Mouse (Mus musculus) forebrain, embryonic 13.5 days (tissue): ENCODE measurements around the gene Aven. TPM values are rescaled to one million over a fixed set of nuclear protein-coding genes. Genes with fewer than 3 reads are reported as not detected.

Experiments used
- ATAC-seq: fragments of 200-750 bp; cut with Nextera tagmentation; 2 replicates; pipeline ENCODE4 v1.8.0; 2017
- H3K27ac ChIP-seq: fragments of 300-500 bp; sonication (generic); 2 replicates; pipeline ENCODE4 v1.5.1; 2015; ENCODE audit warnings: inconsistent platforms, mild to moderate bottlenecking, moderate library complexity
- H3K27me3 ChIP-seq: fragments of 300-500 bp; sonication (generic); 2 replicates; pipeline ENCODE4 v1.6.1; 2015; ENCODE audit warnings: mild to moderate bottlenecking, inconsistent platforms
- H3K36me3 ChIP-seq: fragments of 300-500 bp; sonication (generic); 2 replicates; pipeline ENCODE4 v1.6.1; 2015; ENCODE audit warnings: mild to moderate bottlenecking, inconsistent platforms; ENCODE audit not compliant: poor library complexity, severe bottlenecking
- H3K4me1 ChIP-seq: fragments of 300-500 bp; sonication (generic); 2 replicates; pipeline ENCODE4 v1.6.1; 2015; ENCODE audit warnings: inconsistent platforms
- H3K4me2 ChIP-seq: fragments of 300-500 bp; sonication (generic); 2 replicates; pipeline ENCODE4 v1.6.1; 2015; ENCODE audit warnings: inconsistent platforms, mild to moderate bottlenecking, moderate library complexity
- H3K4me3 ChIP-seq: fragments of 300-500 bp; sonication (generic); 2 replicates; pipeline ENCODE4 v1.5.1; 2015; ENCODE audit warnings: mild to moderate bottlenecking, inconsistent platforms
- H3K9ac ChIP-seq: fragments of 300-500 bp; sonication (generic); 2 replicates; pipeline ENCODE4 v1.6.1; 2015; ENCODE audit warnings: mild to moderate bottlenecking, inconsistent platforms
- H3K9me3 ChIP-seq: fragments of 300-500 bp; sonication (generic); replicated peaks from 2 replicates; pipeline ENCODE4 v1.6.1; 2016; ENCODE audit warnings: inconsistent platforms
- WGBS: fragments of 180-500 bp; shearing (Covaris S2); methylation state at CpG from one replicate; pipeline ENCODE4 v1.1.7; 2015; 5-methylcytosine and 5-hydroxymethylcytosine counted together
- polyA plus RNA-seq: library from polyadenylated mRNA; unstranded; fragments of >200 nt; fragmentation: Nextera tagmentation; extraction: Ambion mirVana; gene quantifications from 2 replicates; pipeline ENCODE4 v1.2.1, GENCODE M21; 2015

Gene Aven
- polyA plus RNA-seq, 1 experiment from 2014 or later: 4.4 TPM

- peak; percentile 36; the same call in 1 of the 2 replicates for ATAC-seq
- H3K4me2 ChIP-seq: no peak overlapping the region
Measured at GRCm38 (mm10) chr2:112591451-112591871, 98.7 kb downstream of the Aven start.

GRCm38 (mm10) chr2:112593322-112593721 lies 100.6 kb downstream of the Aven start:
- Histone ChIP-seq H3K4me1 (peaks cover 4% of the 10 kb centered on the region; the same call in 1 of the 2 replicates), H3K4me3 (no peak overlapping the region), H3K36me3 (no peaks in the 10 kb centered on the region), H3K9me3 (no peaks in the 10 kb centered on the region), H3K4me2 (no peak overlapping the region), H3K27ac (no peak overlapping the region), H3K27me3 (no peaks in the 10 kb centered on the region), H3K9ac (no peak overlapping the region)
- no peak for ATAC-seq
- WGBS: 70% methylated on average over 2 of the region's 2 CpGs

More at GRCm38 (mm10) chr2:112591451-112591871, 98.7 kb downstream of the Aven start:
- Histone ChIP-seq H3K27me3 (no peaks in the 10 kb centered on the region), H3K4me3 (no peak overlapping the region), H3K9me3 (no peaks in the 10 kb centered on the region), H3K9ac (no peak overlapping the region), H3K36me3 (no peaks in the 10 kb centered on the region), H3K27ac (peak overlapping the region; percentile 44), H3K4me1 (peaks cover 4% of the 10 kb centered on the region; the same call in 1 of the 2 replicates)
- WGBS: 23% methylated on average over 6 of the region's 6 CpGs

- no peak overlapping the region for H3K4me2 ChIP-seq
Measured at GRCm38 (mm10) chr2:112593781-112594180, 101.0 kb downstream of the Aven start.

GRCm38 (mm10) chr2:112595807-112596206 lies 103.0 kb downstream of the Aven start:
- H3K9me3 ChIP-seq: no peaks in the 10 kb centered on the region
- no peak overlapping the region for H3K27ac ChIP-seq
- WGBS: 77% methylated on average over 3 of the region's 3 CpGs

More at GRCm38 (mm10) chr2:112593781-112594180, 101.0 kb downstream of the Aven start:
- no peaks in the 10 kb centered on the region for H3K36me3 ChIP-seq
- no peak overlapping the region for H3K27ac ChIP-seq
- WGBS: 91% methylated on average over 2 of the region's 2 CpGs
- no peaks in the 10 kb centered on the region for H3K9me3 ChIP-seq
- peaks cover 4% of the 10 kb centered on the region; the same call in 1 of the 2 replicates for H3K4me1 ChIP-seq
- H3K27me3 ChIP-seq: no peaks in the 10 kb centered on the region
- ATAC-seq: peak; percentile 41; the same call in 1 of the 2 replicates
- no peak overlapping the region for H3K4me3 ChIP-seq
- H3K9ac ChIP-seq: no peak overlapping the region

GRCm38 (mm10) chr2:112596415-112596814 lies 103.7 kb downstream of the Aven start:
- no peak overlapping the region for H3K9ac ChIP-seq
- ATAC-seq: no peak
- 73% methylated on average over 5 of the region's 5 CpGs for WGBS

More at GRCm38 (mm10) chr2:112595807-112596206, 103.0 kb downstream of the Aven start:
- Histone ChIP-seq H3K4me1 (peaks cover 4% of the 10 kb centered on the region; the same call in 1 of the 2 replicates), H3K27me3 (no peaks in the 10 kb centered on the region), H3K4me2 (no peak overlapping the region), H3K36me3 (no peaks in the 10 kb centered on the region), H3K4me3 (no peak overlapping the region), H3K9ac (no peak overlapping the region)
- ATAC-seq: no peak

GRCm38 (mm10) chr2:112597064-112597463 lies 104.3 kb downstream of the Aven start:
- ATAC-seq: no peak
- no peak overlapping the region for H3K27ac ChIP-seq
- no peaks in the 10 kb centered on the region for H3K4me1 ChIP-seq
- no peak overlapping the region for H3K4me2 ChIP-seq
- no peaks in the 10 kb centered on the region for H3K9me3 ChIP-seq
- H3K27me3 ChIP-seq: no peaks in the 10 kb centered on the region
- no peak overlapping the region for H3K4me3 ChIP-seq
- WGBS: 87% methylated on average over 1 of the region's 1 CpGs
- no peak overlapping the region for H3K9ac ChIP-seq
- no peaks in the 10 kb centered on the region for H3K36me3 ChIP-seq

More at GRCm38 (mm10) chr2:112596415-112596814, 103.7 kb downstream of the Aven start:
- H3K27me3 ChIP-seq: no peaks in the 10 kb centered on the region
- no peaks in the 10 kb centered on the region for H3K36me3 ChIP-seq
- no peak overlapping the region for H3K27ac ChIP-seq
- no peak overlapping the region for H3K4me3 ChIP-seq
- H3K9me3 ChIP-seq: no peaks in the 10 kb centered on the region
- peaks cover 3% of the 10 kb centered on the region; the same call in 1 of the 2 replicates for H3K4me1 ChIP-seq
- H3K4me2 ChIP-seq: no peak overlapping the region

GRCm38 (mm10) chr2:112600222-112600621 lies 107.5 kb downstream of the Aven start:
- H3K27ac ChIP-seq: no peak overlapping the region
- ATAC-seq: no peak
- H3K27me3 ChIP-seq: no peaks in the 10 kb centered on the region
- no peaks in the 10 kb centered on the region for H3K9me3 ChIP-seq
- 56% methylated on average over 10 of the region's 10 CpGs for WGBS
- H3K9ac ChIP-seq: no peak overlapping the region
- no peaks in the 10 kb centered on the region for H3K36me3 ChIP-seq
- H3K4me2 ChIP-seq: no peak overlapping the region
- peaks cover 5% of the 10 kb centered on the region; the same call in 1 of the 2 replicates for H3K4me1 ChIP-seq
- no peak overlapping the region for H3K4me3 ChIP-seq

DNA sequence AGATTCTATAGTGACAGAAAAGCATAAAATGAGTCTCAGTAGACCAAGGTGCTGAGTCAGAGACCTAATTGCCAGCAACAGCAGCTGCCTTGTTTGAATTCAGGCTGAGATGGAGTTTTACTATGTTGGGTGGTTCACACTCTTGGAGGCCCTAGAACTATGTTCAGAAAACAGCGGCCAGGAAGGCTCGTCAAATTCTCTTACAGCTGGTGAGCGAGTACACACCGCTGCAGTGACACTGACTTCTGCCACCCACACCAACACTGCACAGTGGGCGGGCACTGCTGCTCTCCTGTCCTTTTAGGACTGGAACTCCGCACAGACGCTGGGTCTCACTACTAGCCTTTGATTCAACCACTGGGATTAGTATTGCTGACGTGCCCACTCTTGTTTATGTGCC lies 109.7 kb downstream of the Aven start:
- 59% methylated on average over 8 of the region's 8 CpGs for WGBS
- H3K27me3 ChIP-seq: no peaks in the 10 kb centered on the region
- no peak overlapping the region for H3K4me3 ChIP-seq
- H3K4me2 ChIP-seq: no peak overlapping the region
- H3K27ac ChIP-seq: no peak overlapping the region
- no peaks in the 10 kb centered on the region for H3K9me3 ChIP-seq
- no peak overlapping the region for H3K9ac ChIP-seq
- peaks cover 5% of the 10 kb centered on the region; the same call in 1 of the 2 replicates for H3K4me1 ChIP-seq
- ATAC-seq: peak; percentile 57
- no peaks in the 10 kb centered on the region for H3K36me3 ChIP-seq

- H3K9ac ChIP-seq: no peak overlapping the region
- no peaks in the 10 kb centered on the region for H3K36me3 ChIP-seq
- H3K9me3 ChIP-seq: no peaks in the 10 kb centered on the region
- H3K4me1 ChIP-seq: peaks cover 5% of the 10 kb centered on the region; the same call in 1 of the 2 replicates
- no peak overlapping the region for H3K27ac ChIP-seq
- H3K4me2 ChIP-seq: no peak overlapping the region
- no peak for ATAC-seq
- WGBS: 89% methylated on average over 3 of the region's 3 CpGs
- H3K4me3 ChIP-seq: no peak overlapping the region
- H3K27me3 ChIP-seq: no peaks in the 10 kb centered on the region
Measured at GRCm38 (mm10) chr2:112606536-112606935, 113.8 kb downstream of the Aven start.

GRCm38 (mm10) chr2:112612628-112613027 lies 119.9 kb downstream of the Aven start:
- H3K27ac ChIP-seq: no peak overlapping the region
- no peaks in the 10 kb centered on the region for H3K36me3 ChIP-seq
- no peak overlapping the region for H3K4me2 ChIP-seq
- H3K9ac ChIP-seq: no peak overlapping the region
- WGBS: 88% methylated on average over 3 of the region's 3 CpGs
- H3K9me3 ChIP-seq: no peaks in the 10 kb centered on the region
- H3K4me3 ChIP-seq: no peak overlapping the region
- no peaks in the 10 kb centered on the region for H3K27me3 ChIP-seq
- no peak for ATAC-seq
- no peaks in the 10 kb centered on the region for H3K4me1 ChIP-seq

DNA sequence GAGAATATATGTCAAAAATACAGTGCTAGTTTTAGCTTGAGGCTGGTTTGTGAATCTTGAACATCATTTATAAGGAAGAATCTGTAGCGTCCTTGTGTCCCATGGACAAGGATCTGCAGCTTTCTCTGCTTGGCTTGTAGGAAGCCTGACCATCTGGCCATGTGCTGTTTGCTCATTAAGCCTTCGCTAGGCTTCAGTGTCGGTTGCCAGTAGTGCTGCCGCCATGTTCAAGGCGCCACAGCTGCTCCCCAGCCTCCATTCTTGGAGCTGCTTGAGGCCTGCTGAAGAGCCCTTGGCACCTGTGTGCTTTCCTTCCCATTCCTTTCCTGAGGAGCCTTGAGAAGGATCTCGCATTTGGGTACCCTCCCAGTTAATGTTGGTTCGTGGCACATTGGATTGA lies 121.6 kb downstream of the Aven start:
- no peak overlapping the region for H3K9ac ChIP-seq
- H3K9me3 ChIP-seq: no peaks in the 10 kb centered on the region
- no peak overlapping the region for H3K27ac ChIP-seq
- no peak overlapping the region for H3K4me2 ChIP-seq
- no peak for ATAC-seq
- no peaks in the 10 kb centered on the region for H3K4me1 ChIP-seq
- H3K27me3 ChIP-seq: no peaks in the 10 kb centered on the region
- H3K36me3 ChIP-seq: no peaks in the 10 kb centered on the region
- H3K4me3 ChIP-seq: no peak overlapping the region
- WGBS: 81% methylated on average over 7 of the region's 7 CpGs

GRCm38 (mm10) chr2:112617206-112617605 lies 124.4 kb downstream of the Aven start:
- no peak overlapping the region for H3K27ac ChIP-seq
- 15% methylated on average over 3 of the region's 3 CpGs for WGBS
- no peak overlapping the region for H3K4me2 ChIP-seq
- no peak for ATAC-seq
- H3K27me3 ChIP-seq: no peaks in the 10 kb centered on the region
- no peak overlapping the region for H3K9ac ChIP-seq
- H3K4me3 ChIP-seq: no peak overlapping the region
- no peaks in the 10 kb centered on the region for H3K9me3 ChIP-seq
- H3K4me1 ChIP-seq: no peaks in the 10 kb centered on the region
- no peaks in the 10 kb centered on the region for H3K36me3 ChIP-seq

DNA sequence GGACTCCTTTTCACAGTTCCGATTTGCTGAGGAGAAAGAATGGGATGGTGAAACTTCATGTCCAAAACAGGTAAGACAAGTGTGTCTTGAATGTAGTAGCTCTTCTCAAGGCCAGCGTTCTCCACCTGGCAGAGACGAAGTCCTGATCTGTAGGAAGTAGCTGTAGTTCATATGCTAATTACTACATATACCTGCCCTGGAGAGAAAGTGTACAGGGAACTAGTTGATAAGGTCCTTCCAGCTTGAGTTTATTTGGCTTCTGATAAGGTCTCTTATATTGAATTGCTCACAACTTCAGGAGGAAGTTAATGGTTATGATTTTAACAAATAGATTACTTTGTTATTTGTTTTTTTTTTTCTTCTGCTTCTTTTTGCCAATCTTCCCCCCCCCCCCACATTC lies 132.4 kb downstream of the Aven start:
- Histone ChIP-seq H3K4me3 (no peak overlapping the region), H3K4me1 (no peaks in the 10 kb centered on the region), H3K4me2 (no peak overlapping the region), H3K27me3 (no peaks in the 10 kb centered on the region), H3K9ac (no peak overlapping the region), H3K36me3 (no peaks in the 10 kb centered on the region), H3K27ac (no peak overlapping the region), H3K9me3 (no peaks in the 10 kb centered on the region)
- no peak for ATAC-seq
- WGBS: 81% methylated on average over 3 of the region's 3 CpGs
